Mouse (Mus musculus) intestine, postnatal 0 days (tissue): ENCODE data around the gene Cep89. TPM values are rescaled to one million over a fixed set of nuclear protein-coding genes. Genes with fewer than 3 reads are reported as not detected.

ENCODE experiments used
- ATAC-seq: fragments of 200-750 bp; cut with Nextera tagmentation; 2 replicates; pipeline ENCODE4 v1.8.0; 2017; ENCODE audit warnings: mild to moderate bottlenecking, moderate TSS enrichment, moderate library complexity
- H3K27ac ChIP-seq: fragments of 300-500 bp; sonication (generic); 2 replicates; pipeline ENCODE4 v1.5.1; 2014; ENCODE audit warnings: mild to moderate bottlenecking, low read depth, low read length, moderate library complexity
- H3K27me3 ChIP-seq: fragments of 300-500 bp; sonication (generic); replicated peaks from 2 replicates; pipeline ENCODE4 v1.6.1; 2014; ENCODE audit warnings: low read length, mixed read lengths; ENCODE audit not compliant: control insufficient read depth, insufficient read depth
- H3K36me3 ChIP-seq: fragments of 300-500 bp; sonication (generic); 2 replicates; pipeline ENCODE4 v1.6.1; 2014; ENCODE audit warnings: mild to moderate bottlenecking, moderate library complexity; ENCODE audit not compliant: control insufficient read depth, insufficient read depth
- H3K4me1 ChIP-seq: fragments of 300-500 bp; sonication (generic); replicated peaks from 2 replicates; pipeline ENCODE4 v1.6.1; 2014; ENCODE audit warnings: antibody characterized with exemption, low read length, mixed read lengths; ENCODE audit not compliant: control insufficient read depth, insufficient read depth
- H3K4me2 ChIP-seq: fragments of 300-500 bp; sonication (generic); replicated peaks from 2 replicates; pipeline ENCODE4 v1.6.1; 2014; ENCODE audit warnings: low read depth, mild to moderate bottlenecking, moderate library complexity
- H3K4me3 ChIP-seq: fragments of 300-500 bp; sonication (generic); 2 replicates; pipeline ENCODE4 v1.5.1; 2014; ENCODE audit warnings: low read depth, low read length
- H3K9ac ChIP-seq: fragments of 300-500 bp; sonication (generic); 2 replicates; pipeline ENCODE4 v1.6.1; 2014; ENCODE audit warnings: mild to moderate bottlenecking, low read depth, low read length
- H3K9me3 ChIP-seq: fragments of 300-500 bp; sonication (generic); 2 replicates; pipeline ENCODE4 v1.6.1; 2016; ENCODE audit warnings: mixed run types; ENCODE audit not compliant: control insufficient read depth
- CTCF ChIP-seq: sonication (generic); IDR thresholded peaks from 2 replicates; pipeline ENCODE4 v1.5.1; 2016; ENCODE audit warnings: low read depth, mild to moderate bottlenecking, control low read depth, antibody characterized with exemption, moderate library complexity
- WGBS: fragments of 180-500 bp; shearing (Covaris S2); extraction: QIAGEN DNeasy Blood & Tissue Kit; methylation state at CpG from one replicate; pipeline ENCODE4 v1.1.7; 2014; 5-methylcytosine and 5-hydroxymethylcytosine counted together
- polyA plus RNA-seq: library from polyadenylated mRNA; unstranded; fragments of >200 nt; fragmentation: Nextera tagmentation; extraction: Ambion mirVana; gene quantifications from 2 replicates; pipeline ENCODE4 v1.2.1, GENCODE M21; 2015

Cep89 gene
- polyA plus RNA-seq, 1 experiment from 2014 or later = 10.1 TPM

DNA sequence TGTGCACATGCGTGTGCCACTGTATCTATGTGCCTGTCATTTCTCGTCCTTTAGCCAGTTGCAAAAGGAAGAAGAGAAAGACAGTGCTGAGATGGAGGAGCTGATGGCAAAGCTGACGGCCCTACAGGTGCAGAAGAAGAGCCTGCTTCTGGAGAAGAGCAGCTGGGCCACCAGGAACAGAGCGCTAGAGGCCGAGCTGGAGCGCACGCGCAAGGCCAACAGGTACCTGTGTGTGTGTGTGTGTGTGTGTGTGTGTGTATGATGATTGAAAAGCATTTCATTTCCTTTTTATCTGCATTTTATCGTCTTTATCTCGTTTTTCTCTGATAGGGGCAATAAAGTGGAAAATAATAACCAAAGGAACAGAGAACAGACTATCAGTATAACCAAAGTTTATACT is 31.3 kb downstream of the Cep89 start:
- peaks cover 54% of the 10 kb centered on the region for H3K36me3 ChIP-seq

DNA sequence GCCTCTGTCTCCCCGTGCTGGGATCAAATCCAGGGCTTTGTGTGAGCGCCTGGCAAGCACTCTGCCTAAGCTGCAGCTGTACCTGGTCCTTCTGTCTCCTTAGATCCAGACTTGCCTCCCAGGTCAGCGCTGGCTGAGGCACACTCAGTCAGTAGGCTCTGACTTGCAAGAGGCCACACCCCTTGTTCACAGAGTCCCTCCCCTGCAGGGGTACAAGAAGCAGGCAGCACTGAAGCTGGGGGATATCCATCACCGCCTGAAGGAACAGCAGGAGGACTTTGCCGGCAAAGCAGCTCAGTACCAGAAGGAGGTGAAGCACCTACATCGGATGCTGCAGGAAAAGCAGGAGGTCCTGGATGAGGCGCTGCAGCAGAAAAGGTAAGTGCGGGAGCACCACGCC is 38.4 kb downstream of the Cep89 start:
- Histone ChIP-seq H3K4me2 (no peak overlapping the region), H3K4me3 (no peak overlapping the region), H3K27ac (no peak overlapping the region), H3K9ac (no peak overlapping the region), H3K27me3 (no peaks in the 10 kb centered on the region), H3K4me1 (no peaks in the 10 kb centered on the region), H3K9me3 (no peaks in the 10 kb centered on the region), H3K36me3 (peaks cover 65% of the 10 kb centered on the region)
- 88% methylated on average over 9 of the region's 9 CpGs for WGBS
- ATAC-seq = no peak
- TF ChIP-seq CTCF = no peak

More for the DNA sequence above, 31.3 kb downstream of the Cep89 start:
- ATAC-seq = no peak
- Histone ChIP-seq H3K9ac (no peak overlapping the region), H3K9me3 (no peaks in the 10 kb centered on the region), H3K27me3 (no peaks in the 10 kb centered on the region), H3K4me2 (no peak overlapping the region), H3K27ac (no peak overlapping the region), H3K4me1 (no peaks in the 10 kb centered on the region), H3K4me3 (no peak overlapping the region)
- TF ChIP-seq CTCF = no peak
- 57% methylated on average over 10 of the region's 10 CpGs for WGBS

DNA sequence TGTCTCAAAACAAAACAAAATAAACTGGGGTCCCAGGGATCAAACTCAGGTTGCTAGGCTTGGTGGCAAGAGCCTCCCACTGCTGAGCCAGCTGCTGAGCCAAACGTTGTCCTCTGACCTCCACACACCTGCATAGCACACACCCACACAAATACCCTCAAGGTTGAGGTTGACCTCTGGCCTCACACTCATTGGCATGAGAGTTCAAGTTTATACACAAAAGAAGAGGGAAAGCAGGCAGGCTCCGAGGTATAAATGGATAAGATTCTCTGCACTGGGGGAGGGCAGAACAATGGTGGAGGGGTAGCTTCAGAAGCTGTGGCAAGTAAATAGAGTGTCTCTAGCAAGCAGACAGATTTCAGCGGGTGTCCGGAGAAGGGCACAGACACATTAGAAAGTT is 50.7 kb downstream of the Cep89 start:
- Histone ChIP-seq H3K9ac (no peak overlapping the region), H3K9me3 (no peaks in the 10 kb centered on the region), H3K4me2 (no peak overlapping the region), H3K27ac (peak overlapping the region; percentile 70), H3K4me1 (0 out of 2 replicates have a peak, but pooled peaks cover 2% of the 10 kb centered on the region), H3K27me3 (no peaks in the 10 kb centered on the region), H3K36me3 (no peaks in the 10 kb centered on the region), H3K4me3 (no peak overlapping the region)
- WGBS = 28% methylated on average over 4 of the region's 4 CpGs
- no peak for TF ChIP-seq CTCF
- ATAC-seq = no peak

GRCm38 (mm10) chr7:35447996-35448846 is 51.4 kb downstream of the Cep89 start, which contains the start of gene Slc7a9:
Slc7a9 (plus strand) TSS chr7:35448796.
- ATAC-seq = peak; percentile 90
- no peak within 1 kb of the TSS for H3K9ac ChIP-seq
- H3K4me2 ChIP-seq = peak within 1 kb of the TSS; percentile 59
- H3K27me3 ChIP-seq = no peaks in the 10 kb centered on the region
- H3K36me3 ChIP-seq = no peaks in the 10 kb centered on the region
- peak within 1 kb of the TSS; percentile 70 for H3K27ac ChIP-seq
- H3K9me3 ChIP-seq = no peaks in the 10 kb centered on the region
- peak within 1 kb of the TSS; percentile 35 for H3K4me3 ChIP-seq
- 0 out of 2 replicates have a peak, but pooled peaks have one; percentile 9 for TF ChIP-seq CTCF
- 0 out of 2 replicates have a peak, but pooled peaks cover 2% of the 10 kb centered on the region for H3K4me1 ChIP-seq
- 11% methylated on average over 15 of the region's 15 CpGs for WGBS

DNA sequence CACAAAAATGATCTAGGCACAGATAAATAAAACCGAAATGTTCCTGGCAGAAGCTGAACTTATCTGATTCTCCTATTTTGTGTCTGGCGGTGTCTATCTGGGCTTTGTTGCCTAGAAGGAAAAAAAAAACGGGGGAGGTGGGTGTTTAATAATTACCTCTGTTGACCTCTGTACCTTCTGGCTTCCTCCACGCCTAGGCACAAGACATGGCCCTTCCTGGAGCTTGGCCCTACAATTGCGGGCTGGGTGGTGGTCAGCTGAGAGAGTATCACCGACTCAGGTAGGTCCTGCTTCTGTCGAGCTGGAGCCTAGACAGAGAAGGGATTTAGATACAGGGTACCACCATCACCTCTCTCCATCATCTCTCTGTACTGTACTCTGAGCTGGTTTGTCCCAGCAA is 52.0 kb downstream of the Cep89 start:
- Histone ChIP-seq H3K27me3 (no peaks in the 10 kb centered on the region), H3K4me1 (0 out of 2 replicates have a peak, but pooled peaks cover 2% of the 10 kb centered on the region), H3K9me3 (no peaks in the 10 kb centered on the region), H3K9ac (no peak overlapping the region), H3K4me2 (peak overlapping the region; percentile 59), H3K4me3 (peak overlapping the region; percentile 35), H3K27ac (peak overlapping the region; percentile 70; the same call in 1 of the 2 replicates), H3K36me3 (peaks cover 5% of the 10 kb centered on the region; the same call in 1 of the 2 replicates)
- WGBS = 30% methylated on average over 7 of the region's 7 CpGs
- peak; percentile 79 for ATAC-seq
- TF ChIP-seq CTCF = no peak

DNA sequence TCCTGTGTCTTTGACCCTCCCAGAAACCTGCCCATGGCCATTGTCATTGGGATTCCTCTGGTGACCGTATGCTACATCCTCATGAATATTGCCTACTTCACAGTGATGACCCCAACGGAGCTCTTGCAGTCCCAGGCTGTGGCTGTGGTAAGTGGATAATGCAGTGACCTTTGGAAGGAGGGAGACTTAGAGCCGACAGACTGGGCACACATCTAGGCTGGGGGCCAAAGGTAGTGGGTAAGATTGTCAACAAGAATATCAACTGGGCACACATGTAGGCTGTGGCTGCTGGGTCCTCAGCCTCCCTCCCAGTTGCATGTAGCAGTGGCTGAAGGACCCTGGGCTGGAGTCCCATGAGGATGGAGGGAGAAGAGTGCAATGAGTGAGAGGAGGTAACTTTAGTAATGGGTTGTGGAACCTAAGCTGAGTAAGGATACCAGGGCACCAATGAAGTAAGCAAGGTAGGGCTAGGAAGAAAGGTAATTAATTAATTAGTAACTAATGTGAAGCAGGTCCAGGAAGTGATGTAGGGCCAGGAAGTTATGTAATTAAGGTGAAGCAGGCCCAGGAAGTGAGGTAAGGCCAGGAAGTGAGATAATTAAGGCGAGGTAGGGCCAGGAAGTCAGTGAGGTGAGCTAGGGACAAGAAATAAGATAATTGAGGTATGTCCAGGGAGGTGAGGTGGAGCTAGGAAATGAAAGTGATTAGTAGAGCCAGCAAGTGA is 59.4 kb downstream of the Cep89 start:
- WGBS = 63% methylated on average over 4 of the region's 4 CpGs
- Histone ChIP-seq H3K36me3 (peaks cover 29% of the 10 kb centered on the region; the same call in 1 of the 2 replicates), H3K9ac (0 out of 2 replicates have a peak overlapping the region, but pooled peaks have one; percentile 7), H3K4me3 (no peak overlapping the region), H3K4me2 (no peak overlapping the region), H3K4me1 (no peaks in the 10 kb centered on the region; the same call in 1 of the 2 replicates), H3K9me3 (no peaks in the 10 kb centered on the region), H3K27me3 (no peaks in the 10 kb centered on the region), H3K27ac (peak overlapping the region; percentile 54; the same call in 1 of the 2 replicates)
- no peak for TF ChIP-seq CTCF
- peak; percentile 70 for ATAC-seq
